In genomic region chr13:72902576-72902975, GRCm38 (mm10) we compare ENCODE assay signal across 11 mouse cellular contexts.
DNase-seq lines count a peak whose midpoint lies in the region; ATAC-seq and TF ChIP-seq lines count a peak whose summit lies in the region.
"Had no signal": no experiment of that assay in that cellular context is flagged by ENCODE, and none has a peak within 500 bp of the region (broad histone marks: within the 10 kb centered on the region; RNA-seq: fewer than 3 reads in every experiment).

No protein-coding gene starts in this region.

- no peak overlapping the region for H3K27ac ChIP-seq in kidney, adult 2 months (ENCODE audit: insufficient read depth, low read depth, low read length)
- no peak overlapping the region for H3K27ac ChIP-seq in embryonic facial prominence, embryonic 11.5 days (replicated peaks; ENCODE audit: low read depth, low read length)
- H3K27ac ChIP-seq: embryonic facial prominence, embryonic 12.5 days; neural tube, embryonic 13.5 days had no signal

- no peaks in the 10 kb centered on the region for H3K4me1 ChIP-seq in kidney, adult 2 months (ENCODE audit: control insufficient read depth, insufficient read depth, low read length)
- no peaks in the 10 kb centered on the region for H3K4me1 ChIP-seq in embryonic facial prominence, embryonic 11.5 days (ENCODE audit: control insufficient read depth, insufficient read depth, low read length)
- H3K4me1 ChIP-seq: embryonic facial prominence, embryonic 12.5 days; neural tube, embryonic 13.5 days had no signal

- no peak overlapping the region for H3K4me2 ChIP-seq in embryonic facial prominence, embryonic 11.5 days (ENCODE audit: low read depth, low read length)
- H3K4me2 ChIP-seq: embryonic facial prominence, embryonic 12.5 days; neural tube, embryonic 13.5 days had no signal

- no peak for TF ChIP-seq CTCF in kidney, adult 2 months (conservative IDR thresholded peaks at IDR 0.05; ENCODE audit: insufficient read depth, insufficient read length, low read depth, low read length)

- no peak for ATAC-seq in embryonic facial prominence, embryonic 11.5 days (replicated peaks; ENCODE audit: insufficient number of reproducible peaks, low FRiP score, low TSS enrichment, low read depth)

- H3K9ac ChIP-seq in embryonic facial prominence, embryonic 11.5 days (replicated peaks; ENCODE audit: low read length): no peak overlapping the region
- H3K9ac ChIP-seq: embryonic facial prominence, embryonic 12.5 days; neural tube, embryonic 13.5 days had no signal

- H3K36me3 ChIP-seq in kidney, adult 2 months (ENCODE audit: control insufficient read depth, insufficient read depth, low read length): no peaks in the 10 kb centered on the region
- H3K36me3 ChIP-seq in embryonic facial prominence, embryonic 11.5 days (replicated peaks; ENCODE audit: control insufficient read depth, insufficient read depth, low read depth, low read length): no peaks in the 10 kb centered on the region
- H3K36me3 ChIP-seq: embryonic facial prominence, embryonic 12.5 days; neural tube, embryonic 13.5 days had no signal

- DNase-seq in kidney, adult 2 months: peak; percentile 1
- no peak for DNase-seq in kidney, adult 11 months
- DNase-seq in urinary bladder, postnatal 14 days (ENCODE audit: low spot score): peak; percentile 8
- no peak for DNase-seq in urinary bladder, postnatal 25 days (ENCODE audit: low spot score)
- DNase-seq in embryonic facial prominence, embryonic 11.5 days (ENCODE audit: low spot score): peak; percentile 72
- DNase-seq in yolk sac, embryonic 10.5 days (ENCODE audit: low spot score): peak; percentile 26
- DNase-seq in gastrocnemius, adult 18-20 months (ENCODE audit: low spot score): no peak
- DNase-seq in thymus, postnatal 4 days: no peak
- DNase-seq: left cerebral cortex, postnatal 4 days had no signal

- no peak overlapping the region for H3K4me3 ChIP-seq in kidney, adult 2 months (ENCODE audit: insufficient read depth, low read depth, low read length)
- no peak overlapping the region for H3K4me3 ChIP-seq in embryonic facial prominence, embryonic 11.5 days (ENCODE audit: low read depth, low read length)
- H3K4me3 ChIP-seq: embryonic facial prominence, embryonic 12.5 days; neural tube, embryonic 13.5 days had no signal

- TF ChIP-seq POLR2A in kidney, adult 2 months (IDR thresholded peaks at IDR 0.05; ENCODE audit: low read depth, low read length): no peak

- H3K27me3 ChIP-seq in kidney, adult 2 months (replicated peaks; ENCODE audit: control insufficient read depth, insufficient read depth, low read length): no peaks in the 10 kb centered on the region
- no peaks in the 10 kb centered on the region for H3K27me3 ChIP-seq in embryonic facial prominence, embryonic 11.5 days (ENCODE audit: control insufficient read depth, insufficient read depth, low read length)
- H3K27me3 ChIP-seq: embryonic facial prominence, embryonic 12.5 days had no signal

- no peaks in the 10 kb centered on the region for H3K9me3 ChIP-seq in embryonic facial prominence, embryonic 11.5 days (replicated peaks; ENCODE audit: control insufficient read depth, low read length)
- H3K9me3 ChIP-seq: embryonic facial prominence, embryonic 12.5 days; neural tube, embryonic 13.5 days had no signal

- 19% methylated on average over 2 of the region's 2 CpGs for WGBS in kidney, adult 2 months
- 40% methylated on average over 2 of the region's 2 CpGs for WGBS in embryonic facial prominence, embryonic 11.5 days

Comparison
In these comparisons a context has a peak if more than half of its experiments do, and no peak if none do; other contexts are left out.
1. DNase-seq: peak in kidney, adult 2 months (single experiment), urinary bladder, postnatal 14 days (single experiment), embryonic facial prominence, embryonic 11.5 days (single experiment) and yolk sac, embryonic 10.5 days (single experiment); none in kidney, adult 11 months (single experiment), urinary bladder, postnatal 25 days (single experiment), gastrocnemius, adult 18-20 months (single experiment) and thymus, postnatal 4 days (single experiment).